Mouse (Mus musculus) embryo, embryonic 10 days (tissue): ENCODE measurements at regions not wholly inside any gene's neighbourhood (a gene's known extent, or its start where the extent isn't known, plus 50 kb on each side); places are given as distances from the start of the nearest gene placed in this dataset.

Source experiments
- DNase-seq: peaks from one replicate; pipeline ENCODE4 v3.0.0-alpha.2; 2015; ENCODE audit warnings: low spot score

DNA sequence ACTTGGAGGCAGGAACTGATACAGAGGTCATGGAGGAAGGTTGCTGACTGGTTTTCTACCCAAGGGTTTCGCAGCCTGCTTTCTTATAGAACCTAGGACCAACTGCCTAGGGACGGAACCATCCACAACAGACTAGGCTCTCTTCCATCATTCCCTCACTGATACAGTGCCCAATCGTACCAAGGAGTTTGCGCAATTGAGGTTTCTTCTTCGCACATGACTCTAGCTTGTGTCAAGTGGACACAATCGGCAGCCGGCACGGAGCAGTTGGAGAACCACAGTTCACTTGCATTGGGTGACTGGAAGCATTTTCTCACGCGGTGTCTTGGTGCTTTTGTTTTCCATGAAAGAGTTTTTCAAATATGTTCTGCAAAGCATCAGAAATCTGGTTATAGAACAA, 149.1 kb upstream of the Dyrk2 start:
- no peak for DNase-seq

DNA sequence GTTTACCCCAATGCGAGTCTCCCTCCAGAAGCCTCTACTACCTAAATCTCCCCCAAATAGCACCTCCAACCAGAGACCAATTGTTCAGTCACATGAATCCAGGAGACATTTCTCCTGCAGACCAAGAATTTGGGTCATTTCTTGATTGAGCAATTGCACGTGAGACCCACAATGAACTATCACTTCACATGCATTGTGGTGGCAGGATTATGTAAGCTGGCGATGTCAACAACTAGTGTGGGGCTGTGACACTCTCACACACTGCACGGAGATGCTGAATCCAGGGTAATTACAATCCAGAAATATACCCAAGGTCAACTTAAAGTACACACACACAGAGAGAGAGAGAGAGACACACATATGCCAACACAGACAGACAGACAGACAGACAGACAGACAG, 148.5 kb upstream of the Dyrk2 start:
- no peak for DNase-seq

GRCm38 (mm10) chr10:119016104-119016503, 146.1 kb upstream of the Dyrk2 start:
- no peak for DNase-seq

GRCm38 (mm10) chr10:119015311-119016055, 145.5 kb upstream of the Dyrk2 start:
- no peak for DNase-seq

- DNase-seq = no peak
Observed at GRCm38 (mm10) chr10:119014731-119015130, 144.7 kb upstream of the Dyrk2 start.

GRCm38 (mm10) chr10:119013758-119014157, 143.7 kb upstream of the Dyrk2 start:
- no peak for DNase-seq

GRCm38 (mm10) chr10:119011511-119011910, 141.5 kb upstream of the Dyrk2 start:
- DNase-seq = no peak

GRCm38 (mm10) chr10:119010884-119011283, 140.9 kb upstream of the Dyrk2 start:
- no peak for DNase-seq

GRCm38 (mm10) chr10:119006866-119007575, 137.0 kb upstream of the Dyrk2 start:
- no peak for DNase-seq

- no peak for DNase-seq
Observed at GRCm38 (mm10) chr10:119005491-119005890, 135.5 kb upstream of the Dyrk2 start.

- DNase-seq = no peak
Observed at GRCm38 (mm10) chr10:119004426-119004825, 134.4 kb upstream of the Dyrk2 start.

DNA sequence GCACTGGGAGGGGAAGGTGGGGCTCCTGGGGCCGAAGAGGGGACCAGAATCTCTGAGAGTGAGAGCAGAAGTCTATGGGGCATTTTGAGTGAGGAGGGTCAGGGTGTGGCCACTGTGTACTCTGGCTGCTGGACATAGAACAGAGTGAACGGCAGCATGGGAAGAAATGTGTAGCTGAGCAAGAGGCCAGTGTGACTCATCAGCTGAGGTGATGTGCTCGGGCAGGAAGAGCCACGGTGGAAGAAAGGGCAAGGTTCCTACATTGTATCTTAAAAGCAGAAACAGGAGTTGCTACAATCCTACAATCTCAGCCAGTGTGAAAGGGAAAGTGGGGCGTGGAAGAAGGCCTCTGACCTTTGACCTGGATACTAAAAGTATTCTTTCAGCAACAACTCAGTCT, 133.8 kb upstream of the Dyrk2 start:
- DNase-seq = no peak

DNA sequence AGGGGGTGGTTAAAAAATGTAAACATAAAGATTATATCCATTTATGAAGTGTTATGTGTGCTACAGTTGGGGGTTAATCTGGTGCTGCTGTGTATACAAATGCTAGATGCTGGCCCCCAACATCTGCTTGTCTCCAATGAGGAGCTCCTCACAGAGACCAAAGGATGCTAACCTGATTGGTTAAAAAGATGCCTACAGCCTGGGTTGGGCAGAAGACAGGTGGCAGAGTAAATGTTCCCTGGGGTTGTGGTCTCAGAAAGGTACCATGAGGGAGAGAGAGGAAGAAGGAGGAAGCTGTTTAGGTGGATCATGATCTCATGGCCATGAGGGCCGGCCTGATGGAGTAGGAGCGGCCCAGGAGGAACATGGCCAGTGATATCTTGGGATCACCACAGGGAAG, 133.0 kb upstream of the Dyrk2 start:
- DNase-seq = no peak

- no peak for DNase-seq
Observed at GRCm38 (mm10) chr10:119001895-119002294, 131.9 kb upstream of the Dyrk2 start.

GRCm38 (mm10) chr10:119001000-119001780, 131.2 kb upstream of the Dyrk2 start:
- no peak for DNase-seq

DNA sequence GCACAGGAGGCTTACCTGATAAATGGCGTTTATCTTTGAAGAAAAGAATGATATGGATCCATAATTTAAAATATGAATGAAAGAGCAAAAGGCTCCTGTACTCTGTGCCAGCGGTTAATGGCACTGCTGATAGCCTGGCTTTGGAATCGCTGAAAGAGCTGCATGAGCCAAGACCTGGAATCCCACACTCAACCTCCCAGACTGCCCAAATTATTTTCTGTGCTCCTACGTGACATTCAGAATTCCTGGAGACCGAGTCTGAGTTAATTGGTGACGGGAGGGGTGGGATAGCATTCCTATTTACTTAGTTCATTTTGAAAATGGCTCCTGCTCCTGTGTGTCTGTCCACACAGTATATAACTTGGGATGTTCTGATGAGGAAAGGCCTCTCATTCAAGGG, 129.0 kb upstream of the Dyrk2 start:
- no peak for DNase-seq

DNA sequence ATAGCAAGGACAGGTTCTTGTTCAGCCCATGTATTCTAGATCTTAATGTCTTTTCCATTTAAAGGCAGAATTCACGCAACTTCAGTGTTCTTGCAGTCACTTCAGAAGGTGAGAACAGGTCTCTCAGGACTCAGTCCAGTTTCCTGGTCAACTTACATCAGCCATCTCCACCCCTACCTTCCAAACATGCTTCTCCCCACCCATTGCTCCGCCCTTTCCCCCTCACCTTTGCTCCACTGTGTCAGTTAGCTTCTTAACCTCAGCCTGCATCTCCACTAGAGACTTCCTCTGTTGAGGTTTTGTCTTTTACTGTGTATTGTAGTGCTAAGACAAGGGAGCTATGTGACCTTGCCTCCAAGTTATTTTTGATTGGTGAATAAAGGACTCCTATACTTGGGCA, 127.0 kb upstream of the Dyrk2 start:
- DNase-seq = no peak

GRCm38 (mm10) chr10:118993819-118994574, 124.0 kb upstream of the Dyrk2 start:
- no peak for DNase-seq

GRCm38 (mm10) chr10:118991213-118991612, 121.2 kb upstream of the Dyrk2 start:
- no peak for DNase-seq

DNA sequence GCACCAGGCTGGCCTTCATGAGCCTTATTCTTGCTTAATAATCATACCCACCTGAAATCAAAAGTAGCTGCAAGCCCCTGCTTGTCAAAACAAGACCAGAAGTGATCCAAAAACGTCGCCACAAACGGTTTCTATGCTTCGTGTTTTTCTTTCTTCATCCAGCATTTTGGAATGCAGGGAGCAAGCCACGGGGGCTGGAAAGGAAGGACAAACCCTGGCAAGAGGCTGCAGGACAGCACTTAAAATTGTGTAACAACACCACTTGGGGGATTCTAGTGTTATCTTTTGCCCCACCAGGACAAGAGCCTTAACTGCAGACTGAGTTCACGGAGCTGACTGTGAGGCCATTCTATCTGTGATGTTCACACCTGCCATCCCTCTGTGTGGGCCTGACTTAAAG, 120.5 kb upstream of the Dyrk2 start:
- DNase-seq = no peak

DNA sequence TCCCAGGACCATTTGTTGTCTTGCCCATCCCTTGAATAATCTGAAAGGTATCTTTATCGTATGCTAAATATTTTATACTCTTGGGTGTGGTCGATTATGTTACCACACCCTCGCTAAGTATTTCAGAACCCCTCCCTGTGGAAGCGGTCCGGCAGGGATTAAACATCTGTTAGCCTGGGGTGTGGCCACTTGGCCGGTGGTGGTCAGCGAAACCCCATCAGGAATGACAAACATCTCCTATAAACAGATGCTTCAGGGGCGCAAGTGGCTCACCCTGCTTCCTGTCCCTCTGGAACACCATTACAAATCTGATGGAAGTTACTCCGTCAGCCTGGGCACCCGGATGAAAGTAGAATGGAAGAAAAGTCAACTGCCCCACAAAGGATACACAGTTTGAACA, 119.8 kb upstream of the Dyrk2 start:
- no peak for DNase-seq

- no peak for DNase-seq
Observed at GRCm38 (mm10) chr10:118988249-118988648, 118.2 kb upstream of the Dyrk2 start.
